Mouse (Mus musculus): ENCODE measurements around the gene Cep55. TPM values are rescaled to one million over a fixed set of nuclear protein-coding genes. Genes with fewer than 3 reads are reported as not detected.

Cep55 gene
- polyA plus RNA-seq, 1 experiment from 2014 or later: 25.5 TPM

GRCm38 (mm10) chr19:38107871-38108270 is 53.1 kb downstream of the Cep55 start:
- Histone ChIP-seq H3K9ac (no peak overlapping the region), H3K4me1 (peaks cover 10% of the 10 kb centered on the region)
- WGBS: 80% methylated on average over 4 of the region's 4 CpGs

GRCm38 (mm10) chr19:38109506-38110242 is 54.9 kb downstream of the Cep55 start:
- H3K4me2 ChIP-seq: no peak overlapping the region
- H3K27ac ChIP-seq (replicated peaks): no peak overlapping the region
- WGBS: 79% methylated on average over 15 of the region's 15 CpGs
- H3K9me3 ChIP-seq: no peaks in the 10 kb centered on the region
- H3K9ac ChIP-seq: no peak overlapping the region
- peaks cover 42% of the 10 kb centered on the region for H3K27me3 ChIP-seq (replicated peaks)
- H3K36me3 ChIP-seq: no peaks in the 10 kb centered on the region
- no peak for ATAC-seq (ENCODE audit: extremely low read depth, insufficient number of reproducible peaks, low FRiP score, low TSS enrichment)
- peaks cover 13% of the 10 kb centered on the region for H3K4me1 ChIP-seq
- H3K4me3 ChIP-seq: no peak overlapping the region

More at GRCm38 (mm10) chr19:38107871-38108270, 53.1 kb downstream of the Cep55 start:
- H3K9me3 ChIP-seq: no peaks in the 10 kb centered on the region
- H3K27ac ChIP-seq (replicated peaks): no peak overlapping the region
- H3K4me2 ChIP-seq: no peak overlapping the region
- no peaks in the 10 kb centered on the region for H3K36me3 ChIP-seq
- H3K4me3 ChIP-seq: no peak overlapping the region
- H3K27me3 ChIP-seq (replicated peaks): peaks cover 38% of the 10 kb centered on the region
- ATAC-seq (ENCODE audit: extremely low read depth, insufficient number of reproducible peaks, low FRiP score, low TSS enrichment): no peak

- Histone ChIP-seq H3K27ac (replicated peaks) (no peak overlapping the region), H3K9me3 (no peaks in the 10 kb centered on the region), H3K4me1 (peaks cover 13% of the 10 kb centered on the region), H3K4me2 (no peak overlapping the region), H3K27me3 (replicated peaks) (peaks cover 50% of the 10 kb centered on the region), H3K9ac (no peak overlapping the region), H3K4me3 (no peak overlapping the region), H3K36me3 (no peaks in the 10 kb centered on the region)
- no peak for ATAC-seq (ENCODE audit: extremely low read depth, insufficient number of reproducible peaks, low FRiP score, low TSS enrichment)
- WGBS: 70% methylated on average over 8 of the region's 8 CpGs
These were observed 56.2 kb downstream of the Cep55 start for GRCm38 (mm10) chr19:38111056-38111455.

GRCm38 (mm10) chr19:38112575-38112974 is 57.8 kb downstream of the Cep55 start:
- WGBS: 22% methylated on average over 4 of the region's 4 CpGs

GRCm38 (mm10) chr19:38114834-38115491 is 60.2 kb downstream of the Cep55 start:
- Histone ChIP-seq H3K27ac (replicated peaks) (no peak overlapping the region), H3K36me3 (no peaks in the 10 kb centered on the region), H3K27me3 (replicated peaks) (peaks cover 57% of the 10 kb centered on the region), H3K9me3 (no peaks in the 10 kb centered on the region), H3K4me2 (no peak overlapping the region), H3K4me3 (no peak overlapping the region), H3K9ac (no peak overlapping the region), H3K4me1 (peaks cover 13% of the 10 kb centered on the region)
- WGBS: 81% methylated on average over 7 of the region's 7 CpGs
- no peak for ATAC-seq (ENCODE audit: extremely low read depth, insufficient number of reproducible peaks, low FRiP score, low TSS enrichment)

More at GRCm38 (mm10) chr19:38112575-38112974, 57.8 kb downstream of the Cep55 start:
- Histone ChIP-seq H3K4me2 (no peak overlapping the region), H3K36me3 (no peaks in the 10 kb centered on the region), H3K27ac (replicated peaks) (no peak overlapping the region), H3K4me3 (no peak overlapping the region), H3K4me1 (peaks cover 13% of the 10 kb centered on the region), H3K9ac (no peak overlapping the region), H3K9me3 (no peaks in the 10 kb centered on the region), H3K27me3 (replicated peaks) (peaks cover 53% of the 10 kb centered on the region)
- ATAC-seq (ENCODE audit: extremely low read depth, insufficient number of reproducible peaks, low FRiP score, low TSS enrichment): no peak

- H3K4me3 ChIP-seq: no peak overlapping the region
- 79% methylated on average over 5 of the region's 5 CpGs for WGBS
- no peak for ATAC-seq (ENCODE audit: extremely low read depth, insufficient number of reproducible peaks, low FRiP score, low TSS enrichment)
These were observed 65.4 kb downstream of the Cep55 start for GRCm38 (mm10) chr19:38120123-38120760.

GRCm38 (mm10) chr19:38123921-38124320 is 69.1 kb downstream of the Cep55 start:
- H3K9me3 ChIP-seq: no peaks in the 10 kb centered on the region
- WGBS: 25% methylated on average over 9 of the region's 9 CpGs
- no peak for ATAC-seq (ENCODE audit: extremely low read depth, insufficient number of reproducible peaks, low FRiP score, low TSS enrichment)
- no peaks in the 10 kb centered on the region for H3K36me3 ChIP-seq
- H3K4me3 ChIP-seq: peak overlapping the region; percentile 59
- H3K4me2 ChIP-seq: peak overlapping the region; percentile 90
- peaks cover 7% of the 10 kb centered on the region; the same call in 1 of the 2 replicates for H3K4me1 ChIP-seq
- H3K27ac ChIP-seq (replicated peaks): no peak overlapping the region
- peak overlapping the region; percentile 77; the same call in 1 of the 2 replicates for H3K9ac ChIP-seq
- H3K27me3 ChIP-seq (replicated peaks): peaks cover 65% of the 10 kb centered on the region

More at GRCm38 (mm10) chr19:38120123-38120760, 65.4 kb downstream of the Cep55 start:
- H3K4me2 ChIP-seq: no peak overlapping the region
- no peak overlapping the region for H3K9ac ChIP-seq
- H3K27ac ChIP-seq (replicated peaks): no peak overlapping the region
- peaks cover 75% of the 10 kb centered on the region for H3K27me3 ChIP-seq (replicated peaks)
- H3K9me3 ChIP-seq: no peaks in the 10 kb centered on the region
- H3K4me1 ChIP-seq: peaks cover 7% of the 10 kb centered on the region; the same call in 1 of the 2 replicates
- no peaks in the 10 kb centered on the region for H3K36me3 ChIP-seq

Other genes with a start within 250 kb of the Cep55 start
- gene Myof, start 11.4 kb upstream of the Cep55 start, polyA plus RNA-seq (2015; fragmentation: Nextera tagmentation; extraction: Ambion mirVana): 4.8 and 5.7 TPM in 2 replicates
- 0.11 and 0.20 TPM in 2 replicates for gene Ffar4, start 42.1 kb downstream of the Cep55 start, polyA plus RNA-seq (2015; fragmentation: Nextera tagmentation; extraction: Ambion mirVana)
- 8.3 and 55.7 TPM in 2 replicates for gene Rbp4, start 70.3 kb downstream of the Cep55 start, polyA plus RNA-seq (2015; fragmentation: Nextera tagmentation; extraction: Ambion mirVana)
- 0.14 TPM in 1 of 2 replicates, not detected in the other for gene Pde6c, start 77.8 kb downstream of the Cep55 start, polyA plus RNA-seq (2015; fragmentation: Nextera tagmentation; extraction: Ambion mirVana)
- gene Fra10ac1, start 169.1 kb downstream of the Cep55 start, polyA plus RNA-seq (2015; fragmentation: Nextera tagmentation; extraction: Ambion mirVana): 24.4 and 27.5 TPM in 2 replicates
- gene Lgi1, start 209.5 kb downstream of the Cep55 start, polyA plus RNA-seq (2015; fragmentation: Nextera tagmentation; extraction: Ambion mirVana): 0.05 TPM in 1 of 2 replicates, not detected in the other

Measured in heart, embryonic 13.5 days (tissue).